Mouse (Mus musculus) 416B (cell line): ENCODE measurements at regions not wholly inside any gene's neighbourhood (a gene's known extent, or its start where the extent isn't known, plus 50 kb on each side); places are given as distances from the start of the nearest gene placed in this dataset.

Experiments
- DNase-seq: peaks from one replicate; pipeline ENCODE4 v3.0.0; 2011; ENCODE audit warnings: low read depth

- no peak for DNase-seq
Observed at GRCm38 (mm10) chr8:89271381-89272355, 227.7 kb upstream of the Sall1 start.

- no peak for DNase-seq
Observed at GRCm38 (mm10) chr8:89270001-89270400, 226.0 kb upstream of the Sall1 start.

GRCm38 (mm10) chr8:89261163-89261812 is 217.3 kb upstream of the Sall1 start:
- DNase-seq, result no peak

- DNase-seq, result no peak
Observed at GRCm38 (mm10) chr8:89259881-89260280, 215.9 kb upstream of the Sall1 start.

GRCm38 (mm10) chr8:89246342-89246741 is 202.4 kb upstream of the Sall1 start:
- no peak for DNase-seq

GRCm38 (mm10) chr8:89245131-89245751 is 201.3 kb upstream of the Sall1 start:
- no peak for DNase-seq

- DNase-seq, result no peak
Observed at GRCm38 (mm10) chr8:89241686-89242085, 197.7 kb upstream of the Sall1 start.

GRCm38 (mm10) chr8:89239626-89240025 is 195.7 kb upstream of the Sall1 start:
- DNase-seq, result peak; percentile 33

GRCm38 (mm10) chr8:89234041-89234440 is 190.1 kb upstream of the Sall1 start:
- no peak for DNase-seq

GRCm38 (mm10) chr8:89232318-89232717 is 188.4 kb upstream of the Sall1 start:
- DNase-seq, result no peak

GRCm38 (mm10) chr8:89229144-89229543 is 185.2 kb upstream of the Sall1 start:
- DNase-seq, result no peak

- DNase-seq, result no peak
Observed at GRCm38 (mm10) chr8:89220870-89221269, 176.9 kb upstream of the Sall1 start.

- no peak for DNase-seq
Observed at GRCm38 (mm10) chr8:89220381-89220780, 176.4 kb upstream of the Sall1 start.

- no peak for DNase-seq
Observed at GRCm38 (mm10) chr8:89219156-89219555, 175.2 kb upstream of the Sall1 start.

GRCm38 (mm10) chr8:89217689-89218088 is 173.7 kb upstream of the Sall1 start:
- no peak for DNase-seq

- no peak for DNase-seq
Observed at GRCm38 (mm10) chr8:89211931-89212330, 168.0 kb upstream of the Sall1 start.

- no peak for DNase-seq
Observed at GRCm38 (mm10) chr8:89210684-89211083, 166.7 kb upstream of the Sall1 start.

GRCm38 (mm10) chr8:89207891-89208290 is 163.9 kb upstream of the Sall1 start:
- DNase-seq, result no peak

- no peak for DNase-seq
Observed at GRCm38 (mm10) chr8:89202484-89203096, 158.6 kb upstream of the Sall1 start.

GRCm38 (mm10) chr8:89200301-89200700 is 156.3 kb upstream of the Sall1 start:
- DNase-seq, result no peak

GRCm38 (mm10) chr8:89185314-89185713 is 141.4 kb upstream of the Sall1 start:
- DNase-seq, result no peak

- no peak for DNase-seq
Observed at GRCm38 (mm10) chr8:89175631-89176030, 131.7 kb upstream of the Sall1 start.
